Mouse (Mus musculus) testis, postnatal 14 days (tissue): ENCODE results near the gene Tnk2.

Experiments
- DNase-seq: peaks from one replicate; pipeline ENCODE4 v3.0.0; 2021; ENCODE audit warnings: low spot score

The Tnk2 gene

GRCm38 (mm10) chr16:32712202-32712601 is 68.5 kb downstream of the Tnk2 start:
- DNase-seq = no peak

GRCm38 (mm10) chr16:32713556-32713955 is 69.9 kb downstream of the Tnk2 start:
- no peak for DNase-seq

- no peak for DNase-seq
Measured at GRCm38 (mm10) chr16:32715364-32715763, 71.7 kb downstream of the Tnk2 start.

GRCm38 (mm10) chr16:32723163-32723562 is 79.5 kb downstream of the Tnk2 start:
- no peak for DNase-seq

- DNase-seq = no peak
Measured at GRCm38 (mm10) chr16:32723767-32724166, 80.1 kb downstream of the Tnk2 start.

- no peak for DNase-seq
Measured at GRCm38 (mm10) chr16:32724259-32724658, 80.6 kb downstream of the Tnk2 start.

- no peak for DNase-seq
Measured at GRCm38 (mm10) chr16:32726501-32726900, 82.8 kb downstream of the Tnk2 start.

- no peak for DNase-seq
Measured at GRCm38 (mm10) chr16:32728240-32728639, 84.6 kb downstream of the Tnk2 start.

GRCm38 (mm10) chr16:32728730-32729129 is 85.1 kb downstream of the Tnk2 start:
- no peak for DNase-seq
